Comparison of ENCODE assay signal across 29 mouse cellular contexts in the genomic region with DNA sequence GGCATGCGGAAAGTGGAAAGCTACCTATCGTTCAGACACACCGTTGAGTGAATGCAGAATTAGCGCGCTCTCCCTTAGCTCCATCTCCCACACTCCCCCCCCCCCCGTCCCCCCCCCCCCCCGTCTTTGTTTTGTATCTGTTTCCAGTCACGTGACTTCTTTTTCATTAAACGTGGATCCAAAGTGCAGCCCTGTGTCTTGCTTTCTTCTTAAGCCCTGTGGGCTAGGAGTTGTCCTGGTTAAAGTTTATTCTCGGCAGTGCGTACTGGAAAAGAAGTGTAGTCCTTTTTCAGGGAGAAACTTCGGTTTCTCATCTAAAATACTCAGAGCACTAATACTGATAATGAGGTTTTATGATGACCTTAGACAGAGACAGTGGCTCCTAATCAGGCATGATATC. TPM values are rescaled to one million over a fixed set of nuclear protein-coding genes. Genes with fewer than 3 reads are reported as not detected.
DNase-seq lines count a peak whose midpoint lies in the region; ATAC-seq and TF ChIP-seq lines count a peak whose summit lies in the region.
"Had no signal": no experiment of that assay in that cellular context is flagged by ENCODE, and none has a peak within 500 bp of the region (broad histone marks: within the 10 kb centered on the region; RNA-seq: fewer than 3 reads in every experiment).

No protein-coding gene starts in this region.

- no peak overlapping the region for H3K27ac ChIP-seq in kidney, embryonic 14.5 days (ENCODE audit: low read depth, low read length)
- H3K27ac ChIP-seq in kidney, postnatal 0 days, result peak overlapping the region; percentile 25; the same call in 1 of the 2 replicates
- no peak overlapping the region for H3K27ac ChIP-seq in limb, embryonic 10.5 days
- H3K27ac ChIP-seq: embryonic facial prominence, embryonic 10.5 days; embryonic facial prominence, embryonic 13.5 days; forebrain, embryonic 12.5 days; forebrain, embryonic 15.5 days; heart, adult 2 months; hindbrain, embryonic 13.5 days had no signal

- no peak overlapping the region for H3K4me2 ChIP-seq in kidney, embryonic 14.5 days (replicated peaks; ENCODE audit: low read depth, low read length)
- H3K4me2 ChIP-seq in kidney, postnatal 0 days (ENCODE audit: low read length), result no peak overlapping the region
- H3K4me2 ChIP-seq: embryonic facial prominence, embryonic 13.5 days; forebrain, embryonic 12.5 days; forebrain, embryonic 15.5 days; heart, embryonic 11.5 days; hindbrain, embryonic 13.5 days had no signal

- WGBS in kidney, embryonic 14.5 days, result 85% methylated on average over 10 of the region's 12 CpGs
- 71% methylated on average over 10 of the region's 12 CpGs for WGBS in kidney, postnatal 0 days
- 88% methylated on average over 11 of the region's 12 CpGs for WGBS in limb, embryonic 10.5 days

- DNase-seq in kidney, adult 11 months, result peak; percentile 45
- peak; percentile 73 for DNase-seq in kidney, adult 9 months
- DNase-seq in kidney, postnatal 0 days (ENCODE audit: low spot score), result no peak
- peak; percentile 46 to 58 for DNase-seq in kidney, postnatal 25 days
- no peak for DNase-seq in limb, embryonic 10.5 days (ENCODE audit: low spot score)
- DNase-seq in layer of hippocampus, adult 9-10 months (ENCODE audit: low spot score), result no peak
- DNase-seq in layer of hippocampus, postnatal 25 days (ENCODE audit: extremely low spot score in 1 of 2, low spot score in 1 of 2), result no peak
- DNase-seq: adrenal gland, adult 8-10 months; adrenal gland, postnatal 25 days; cerebellum, adult 11-12 months; cerebellum, adult 8-10 months; cerebellum, postnatal 10 days; cerebellum, postnatal 36 days; embryo, embryonic 11 days; gastrocnemius, postnatal 10 days; gastrocnemius, postnatal 36 days; heart, adult 2 months had no signal

- no peaks in the 10 kb centered on the region for H3K36me3 ChIP-seq in kidney, embryonic 14.5 days (ENCODE audit: control insufficient read depth, insufficient read depth, low read length)
- no peaks in the 10 kb centered on the region for H3K36me3 ChIP-seq in kidney, postnatal 0 days (ENCODE audit: insufficient read depth, low read length)
- no peaks in the 10 kb centered on the region for H3K36me3 ChIP-seq in limb, embryonic 10.5 days
- H3K36me3 ChIP-seq: embryonic facial prominence, embryonic 10.5 days; embryonic facial prominence, embryonic 13.5 days; forebrain, embryonic 12.5 days; forebrain, embryonic 15.5 days; hindbrain, embryonic 13.5 days had no signal

- H3K9me3 ChIP-seq in kidney, embryonic 14.5 days (ENCODE audit: control insufficient read depth, low read length), result peaks cover 6% of the 10 kb centered on the region
- H3K9me3 ChIP-seq in kidney, postnatal 0 days (replicated peaks; ENCODE audit: low read length), result no peaks in the 10 kb centered on the region
- H3K9me3 ChIP-seq in limb, embryonic 10.5 days (replicated peaks), result no peaks in the 10 kb centered on the region
- H3K9me3 ChIP-seq: embryonic facial prominence, embryonic 10.5 days; embryonic facial prominence, embryonic 13.5 days; forebrain, embryonic 12.5 days; forebrain, embryonic 15.5 days; hindbrain, embryonic 13.5 days had no signal

- ATAC-seq in kidney, embryonic 14.5 days (ENCODE audit: low FRiP score, low TSS enrichment), result no peak
- no peak for ATAC-seq in kidney, postnatal 0 days (replicated peaks; ENCODE audit: low FRiP score, low read depth)
- ATAC-seq: activated CD4-positive, CD25-positive, alpha-beta regulatory T cell, adult 4 months; forebrain, embryonic 15.5 days had no signal

- H3K27me3 ChIP-seq in kidney, embryonic 14.5 days (ENCODE audit: control insufficient read depth, insufficient read depth, low read length), result no peaks in the 10 kb centered on the region
- no peaks in the 10 kb centered on the region for H3K27me3 ChIP-seq in kidney, postnatal 0 days (ENCODE audit: insufficient read depth, low read length)
- H3K27me3 ChIP-seq in limb, embryonic 10.5 days (ENCODE audit: low read depth, poor library complexity, severe bottlenecking), result no peaks in the 10 kb centered on the region
- H3K27me3 ChIP-seq: embryonic facial prominence, embryonic 13.5 days; forebrain, embryonic 12.5 days; forebrain, embryonic 15.5 days; hindbrain, embryonic 13.5 days had no signal

- H3K4me1 ChIP-seq in kidney, embryonic 14.5 days (ENCODE audit: control insufficient read depth, insufficient read depth, low read length), result peaks cover 7% of the 10 kb centered on the region; the same call in 1 of the 2 replicates
- no peaks in the 10 kb centered on the region for H3K4me1 ChIP-seq in kidney, postnatal 0 days (replicated peaks; ENCODE audit: insufficient read depth, low read length)
- H3K4me1 ChIP-seq in limb, embryonic 10.5 days, result peaks cover 14% of the 10 kb centered on the region
- H3K4me1 ChIP-seq: hindbrain, embryonic 13.5 days had no signal

- no peak overlapping the region for H3K4me3 ChIP-seq in kidney, embryonic 14.5 days (ENCODE audit: low read length)
- H3K4me3 ChIP-seq in kidney, postnatal 0 days (replicated peaks; ENCODE audit: low read depth, low read length), result no peak overlapping the region
- no peak overlapping the region for H3K4me3 ChIP-seq in limb, embryonic 10.5 days
- H3K4me3 ChIP-seq: embryonic facial prominence, embryonic 10.5 days; embryonic facial prominence, embryonic 13.5 days; erythroblast, embryonic 14.5 days; forebrain, embryonic 12.5 days; forebrain, embryonic 15.5 days; heart, adult 2 months; hindbrain, embryonic 13.5 days had no signal

- TF ChIP-seq CTCF in kidney, postnatal 0 days (IDR thresholded peaks at IDR 0.05; ENCODE audit: low read depth), result no peak

- H3K9ac ChIP-seq in kidney, embryonic 14.5 days (ENCODE audit: low read depth, low read length), result no peak overlapping the region
- no peak overlapping the region for H3K9ac ChIP-seq in kidney, postnatal 0 days (ENCODE audit: low read depth, low read length)
- H3K9ac ChIP-seq: embryonic facial prominence, embryonic 13.5 days; forebrain, embryonic 12.5 days; forebrain, embryonic 15.5 days; hindbrain, embryonic 13.5 days had no signal

RNA-seq across cellular contexts. Expression of gene Map3k7cl, which starts 42.0 kb away (rescaled TPM):
- 0.69 and 1.4 TPM in 2 replicates for polyA plus RNA-seq in kidney, embryonic 14.5 days (2014; fragmentation: Nextera tagmentation; extraction: Ambion mirVana)
- 2.1 and 2.7 TPM in 2 replicates for polyA plus RNA-seq in kidney, postnatal 0 days (2015; fragmentation: Nextera tagmentation; extraction: Ambion mirVana)
- polyA plus RNA-seq in limb, embryonic 10.5 days (2016; fragmentation: Nextera tagmentation; extraction: Ambion mirVana), result not detected in 2 replicates
- under 1 TPM; 0.59 to 0.73 TPM for total RNA-seq in layer of hippocampus, postnatal 25 days (2021)
- total RNA-seq: ES-E14; granulocyte monocyte progenitor cell, adult 5-6 weeks; hematopoietic stem cell, adult 5-6 weeks had no signal
- polyA plus RNA-seq: activated CD4-positive, CD25-positive, alpha-beta regulatory T cell, adult 4 months; embryonic facial prominence, embryonic 10.5 days; embryonic facial prominence, embryonic 13.5 days; erythroblast, embryonic 14.5 days; forebrain, embryonic 12.5 days; forebrain, embryonic 15.5 days; heart, embryonic 11.5 days had no signal

Comparison
In these comparisons a context has a peak if more than half of its experiments do, and no peak if none do; other contexts are left out.
1. DNase-seq: peak in kidney, adult 11 months (single experiment), kidney, adult 9 months (single experiment) and kidney, postnatal 25 days (2 of 2); none in kidney, postnatal 0 days (single experiment), limb, embryonic 10.5 days (single experiment), layer of hippocampus, adult 9-10 months (single experiment) and layer of hippocampus, postnatal 25 days (0 of 2).